Mouse (Mus musculus) retina, embryonic 14.5 days (tissue): Measurements from ENCODE around the gene Osbpl9.
A peak's percentile ranks its signal among the peaks of the same experiment; 100 is the strongest.

Experiments used
- DNase-seq: peaks from one replicate; pipeline ENCODE4 v3.0.0-alpha.2; 2015; ENCODE audit warnings: low spot score

Gene Osbpl9

DNA sequence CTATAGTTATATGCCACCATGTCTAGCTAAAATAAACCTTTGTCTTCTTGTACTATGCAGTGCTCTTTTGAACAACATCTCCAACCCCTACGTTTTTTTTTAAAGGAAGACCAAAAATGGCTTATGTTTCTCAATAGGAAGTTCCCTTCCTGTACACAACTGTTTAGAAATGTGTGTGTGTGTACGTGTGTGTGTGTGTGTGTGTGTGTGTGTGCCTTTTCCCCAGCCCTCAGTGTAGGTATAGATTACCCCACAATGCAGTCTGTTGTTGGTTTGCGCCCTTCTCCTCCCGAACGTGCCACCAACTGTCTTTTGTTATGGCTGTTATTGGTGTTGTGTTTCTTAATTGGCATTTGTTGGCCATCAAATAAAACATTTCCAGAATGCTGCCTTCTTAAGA lies 5.5 kb upstream of the Osbpl9 start:
- DNase-seq: no peak

DNA sequence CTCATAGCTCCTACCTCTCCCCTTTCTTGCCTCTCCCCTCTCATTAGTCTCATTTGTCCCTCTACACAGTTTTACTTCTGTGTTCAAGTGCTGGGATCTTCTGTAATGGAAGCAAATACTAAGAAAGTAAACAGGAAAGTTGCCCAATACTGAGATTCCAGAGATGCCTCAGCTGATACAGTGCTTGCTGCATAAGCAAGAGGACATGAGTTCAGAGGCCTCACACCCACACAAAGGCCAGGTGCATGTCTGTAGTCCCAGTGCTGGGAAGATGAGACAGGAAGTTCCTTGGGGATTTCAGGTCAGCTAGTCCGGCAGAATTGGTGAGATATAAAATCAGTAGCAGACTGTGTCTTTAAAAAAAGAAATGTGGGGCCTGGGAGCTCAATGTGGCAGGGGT lies 2.3 kb upstream of the Osbpl9 start:
- DNase-seq: no peak

DNA sequence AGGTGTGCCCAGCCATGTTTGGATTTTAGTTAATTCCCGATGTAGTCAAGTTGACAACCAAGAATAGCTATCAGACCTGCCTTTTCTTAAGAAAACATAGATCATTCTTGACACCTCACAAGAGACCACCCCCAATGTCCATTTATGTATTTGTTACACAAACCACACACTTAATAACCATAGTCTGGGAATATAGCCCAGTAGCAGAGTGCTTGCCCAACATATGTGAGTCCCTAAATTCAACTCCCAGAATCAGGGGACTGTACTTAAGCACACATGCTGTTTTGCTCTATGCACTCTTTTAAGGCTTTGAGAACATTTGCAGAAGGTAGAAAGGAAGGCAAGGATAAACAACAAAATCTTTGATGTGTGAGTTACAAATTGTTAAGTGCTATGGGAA lies 1.9 kb upstream of the Osbpl9 start:
- DNase-seq: no peak

DNA sequence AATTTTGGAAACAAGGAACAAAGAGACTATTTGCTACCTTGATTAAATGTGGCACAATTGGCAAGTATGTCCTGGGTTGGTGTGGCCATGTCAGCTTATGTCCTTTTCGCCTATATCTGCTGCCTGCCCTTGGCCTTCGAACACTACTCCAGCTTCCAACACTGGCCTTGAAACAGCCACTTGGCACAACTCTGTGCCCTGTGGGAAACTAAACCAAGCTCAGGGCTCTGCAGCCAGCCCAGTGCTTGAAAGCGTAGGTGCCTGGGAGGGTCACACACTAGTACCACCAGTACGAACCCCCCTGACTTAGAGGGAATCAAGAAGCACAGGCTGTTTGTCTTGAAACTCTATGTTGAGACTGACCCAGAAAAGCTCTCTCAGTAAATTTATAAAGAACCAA lies 3.0 kb downstream of the Osbpl9 start:
- no peak for DNase-seq

DNA sequence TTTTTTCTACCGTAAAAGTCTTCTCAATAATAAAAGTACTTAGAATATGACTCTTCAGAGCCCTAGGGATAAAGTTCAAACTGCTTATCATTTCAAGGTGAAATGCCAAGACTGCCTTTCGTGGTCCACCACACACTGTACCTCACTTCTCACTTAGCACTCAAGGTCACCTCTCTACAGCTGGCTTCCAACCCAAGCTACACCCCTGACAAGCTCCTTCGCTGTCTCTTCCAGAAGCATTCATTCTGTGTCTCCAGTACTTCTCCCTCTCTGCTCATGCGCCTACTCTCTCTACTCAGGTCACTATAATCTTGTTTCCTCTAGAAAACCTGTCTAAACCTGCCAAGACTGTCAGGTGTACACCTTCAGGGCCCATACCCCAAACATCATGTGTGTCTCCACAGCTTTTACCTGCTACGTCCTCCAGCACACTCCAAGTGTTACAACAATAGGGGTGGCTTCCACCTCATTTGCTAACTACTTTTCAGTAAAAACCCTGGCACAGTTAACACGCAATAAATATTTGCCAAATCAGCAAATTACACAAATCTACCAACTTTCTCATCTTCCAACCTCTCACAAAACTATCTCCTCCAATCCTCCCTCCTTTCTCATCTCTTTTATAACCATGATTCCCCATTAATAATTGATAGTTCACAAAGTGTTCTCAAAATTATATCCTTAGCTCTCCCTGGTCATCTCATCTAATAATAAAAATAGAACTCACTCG lies 6.0 kb downstream of the Osbpl9 start:
- DNase-seq: no peak

DNA sequence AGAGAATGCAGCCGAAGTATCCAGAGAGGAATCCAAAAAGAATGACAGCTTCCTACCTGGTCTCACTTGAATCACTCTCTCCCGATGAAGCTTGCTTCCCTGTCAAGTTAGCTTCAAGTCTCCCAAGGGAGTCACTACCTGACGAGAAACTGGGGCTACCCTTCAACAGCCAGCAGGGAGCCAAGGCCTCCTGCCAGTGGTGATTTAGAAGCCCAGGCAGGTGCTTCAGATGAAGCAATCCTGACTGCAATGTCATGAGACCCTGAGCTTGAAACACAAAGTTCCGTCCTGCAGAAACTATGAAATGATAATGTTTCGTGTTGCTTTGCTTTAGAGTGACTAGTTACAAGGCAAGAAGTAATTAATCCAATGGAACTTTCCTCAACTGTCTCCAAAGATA lies 8.2 kb downstream of the Osbpl9 start:
- no peak for DNase-seq

DNA sequence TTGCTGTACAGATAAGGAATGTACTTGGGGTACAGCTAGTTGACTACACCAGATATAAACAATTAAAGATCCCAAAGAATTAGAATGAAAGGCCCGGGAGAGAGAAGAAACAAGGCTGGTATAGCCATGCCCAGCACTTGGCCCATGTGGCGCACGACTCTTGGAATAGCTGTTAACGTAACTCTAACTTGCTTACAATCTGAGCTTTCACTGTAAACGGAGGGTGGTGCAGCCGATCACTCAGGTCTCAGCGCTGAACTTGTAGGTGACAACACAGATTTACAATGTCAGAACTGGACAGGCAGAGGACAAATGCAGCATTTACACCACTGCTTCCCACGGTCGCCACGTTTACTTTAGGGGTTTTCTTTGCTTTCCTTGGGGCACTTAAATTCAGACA lies 10.5 kb downstream of the Osbpl9 start:
- DNase-seq: no peak

DNA sequence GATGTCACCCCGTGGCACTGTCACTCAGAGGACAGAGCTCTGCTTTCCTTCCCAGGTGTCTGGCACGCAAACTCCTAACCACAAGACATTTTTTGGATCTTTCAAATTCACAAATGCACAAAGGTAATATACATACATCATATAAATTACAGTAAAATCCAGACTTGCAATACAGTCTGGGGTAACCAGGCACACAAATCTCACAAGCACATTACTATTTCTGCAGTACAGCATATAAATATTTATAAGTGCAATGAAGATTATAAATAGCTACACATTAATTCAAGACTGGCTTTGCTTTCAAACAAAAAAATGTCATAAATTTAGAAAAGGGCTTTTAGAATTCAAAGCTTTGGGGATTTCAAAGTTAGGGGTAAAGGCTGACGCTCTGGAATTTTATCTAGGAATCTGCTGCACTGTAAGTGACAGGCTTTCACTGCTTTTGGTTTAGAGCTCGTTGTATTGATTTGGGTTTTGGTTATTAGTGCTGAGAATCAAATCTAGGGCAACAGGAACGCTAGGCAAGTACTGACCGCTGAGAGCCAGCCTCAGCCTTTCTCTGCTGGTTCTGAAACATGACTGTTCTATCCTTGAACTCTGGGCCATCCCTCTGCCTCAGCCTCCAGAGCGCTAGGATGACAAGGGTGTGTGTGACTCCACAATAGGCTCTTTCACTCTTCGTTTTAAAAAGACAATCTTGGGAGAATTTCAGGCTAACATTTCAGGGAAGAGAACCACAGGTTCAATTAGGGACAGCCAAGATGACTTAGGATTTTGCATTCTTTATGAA lies 16.3 kb downstream of the Osbpl9 start:
- no peak for DNase-seq

DNA sequence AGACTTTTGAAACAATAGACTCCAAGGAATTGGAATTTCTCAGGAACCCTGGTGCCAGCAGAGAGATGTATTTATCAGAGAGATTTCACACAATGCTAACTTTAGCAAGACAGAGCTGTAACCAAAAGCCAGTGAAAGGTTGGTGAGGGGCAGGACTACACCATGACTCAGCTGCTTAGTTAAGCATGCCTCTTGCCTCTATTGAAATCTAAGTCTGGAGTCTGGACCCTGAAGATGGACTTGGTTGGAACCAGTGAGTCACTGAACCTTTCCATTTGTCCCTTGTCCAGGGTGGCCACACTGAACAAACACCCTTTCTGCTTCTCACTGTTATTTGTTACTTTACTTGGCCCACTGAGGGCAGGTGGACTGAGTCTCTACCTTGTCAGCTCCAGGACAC lies 26.4 kb downstream of the Osbpl9 start:
- DNase-seq: no peak

DNA sequence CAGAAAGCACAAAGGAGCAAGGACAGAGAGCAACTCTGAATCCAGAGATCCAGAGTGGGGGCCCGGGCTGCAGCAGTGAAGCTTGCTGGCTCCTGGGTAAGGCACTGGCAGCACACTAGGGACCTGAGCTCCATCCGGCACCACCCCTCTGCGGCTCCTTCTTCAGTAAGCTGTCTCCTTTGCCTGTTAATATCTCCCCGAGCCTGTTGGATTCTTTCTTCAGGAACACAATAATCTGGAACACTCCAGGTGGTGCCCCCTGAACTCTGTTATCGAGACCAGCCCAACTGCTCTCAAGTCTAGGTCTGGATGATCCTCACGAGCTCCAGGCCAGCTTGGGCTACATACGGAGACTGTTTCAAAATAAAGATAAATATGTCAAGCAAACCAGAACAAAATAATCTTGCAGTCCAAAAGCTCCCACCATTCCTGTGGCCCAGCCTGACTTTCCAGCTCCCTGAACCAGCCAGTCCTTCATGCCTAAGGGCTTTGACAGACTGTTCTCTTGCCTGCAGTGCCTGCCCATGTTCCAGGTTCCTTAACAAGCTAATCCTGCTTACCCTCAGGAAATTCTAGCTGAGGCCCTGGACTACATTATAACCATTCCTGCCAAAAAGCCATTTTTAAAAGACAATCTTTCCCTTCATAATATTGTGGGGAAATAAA lies 28.2 kb downstream of the Osbpl9 start:
- no peak for DNase-seq

DNA sequence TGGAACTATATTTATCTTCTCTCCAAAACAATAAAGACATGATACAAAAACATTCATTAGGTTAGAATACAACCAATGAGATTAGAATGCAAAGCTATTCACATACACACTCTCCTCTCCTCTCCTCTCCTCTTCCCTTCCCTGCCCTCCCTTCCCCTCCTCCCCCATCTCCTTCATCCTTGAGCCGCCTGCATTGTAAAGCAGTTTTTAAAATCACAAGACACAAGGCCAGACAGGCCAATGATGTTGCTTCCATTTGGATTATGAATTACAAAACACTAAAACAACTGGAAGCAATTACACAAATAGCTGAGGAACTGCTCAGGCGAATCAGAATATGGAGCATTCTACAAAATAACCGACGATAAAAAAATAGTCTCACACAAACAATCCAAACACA lies 28.7 kb downstream of the Osbpl9 start:
- DNase-seq: no peak

DNA sequence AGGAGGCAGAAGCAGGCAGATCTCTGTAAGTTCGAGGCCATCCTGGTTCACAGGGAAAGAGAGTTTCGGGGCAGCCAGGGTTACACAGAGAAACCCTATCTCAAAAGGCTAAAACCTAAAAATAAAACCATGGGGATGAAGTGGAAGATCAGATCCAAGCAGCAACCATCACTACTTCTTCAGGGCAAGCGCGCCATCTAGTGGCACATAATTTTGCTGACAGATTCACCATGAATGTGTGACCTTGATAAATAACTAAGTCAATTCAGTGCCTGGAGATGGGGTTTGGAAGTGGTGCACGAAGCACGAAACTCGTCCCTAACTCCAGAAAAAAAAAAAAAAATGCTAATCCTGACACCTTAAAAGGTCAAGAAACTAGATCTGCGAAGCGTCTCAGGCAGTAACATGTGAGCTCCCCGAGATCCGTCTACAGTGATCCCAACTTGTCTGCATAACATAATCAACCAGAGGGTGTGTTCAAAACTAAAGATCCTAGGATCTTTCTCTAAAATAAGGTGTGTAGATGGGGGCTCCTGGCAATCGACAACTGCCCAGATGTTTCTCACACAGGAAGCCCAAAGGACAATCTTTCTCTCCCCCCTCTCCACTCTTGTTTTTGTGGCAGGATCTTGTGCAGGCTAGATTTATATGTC lies 36.4 kb downstream of the Osbpl9 start:
- peak; percentile 90 for DNase-seq

DNA sequence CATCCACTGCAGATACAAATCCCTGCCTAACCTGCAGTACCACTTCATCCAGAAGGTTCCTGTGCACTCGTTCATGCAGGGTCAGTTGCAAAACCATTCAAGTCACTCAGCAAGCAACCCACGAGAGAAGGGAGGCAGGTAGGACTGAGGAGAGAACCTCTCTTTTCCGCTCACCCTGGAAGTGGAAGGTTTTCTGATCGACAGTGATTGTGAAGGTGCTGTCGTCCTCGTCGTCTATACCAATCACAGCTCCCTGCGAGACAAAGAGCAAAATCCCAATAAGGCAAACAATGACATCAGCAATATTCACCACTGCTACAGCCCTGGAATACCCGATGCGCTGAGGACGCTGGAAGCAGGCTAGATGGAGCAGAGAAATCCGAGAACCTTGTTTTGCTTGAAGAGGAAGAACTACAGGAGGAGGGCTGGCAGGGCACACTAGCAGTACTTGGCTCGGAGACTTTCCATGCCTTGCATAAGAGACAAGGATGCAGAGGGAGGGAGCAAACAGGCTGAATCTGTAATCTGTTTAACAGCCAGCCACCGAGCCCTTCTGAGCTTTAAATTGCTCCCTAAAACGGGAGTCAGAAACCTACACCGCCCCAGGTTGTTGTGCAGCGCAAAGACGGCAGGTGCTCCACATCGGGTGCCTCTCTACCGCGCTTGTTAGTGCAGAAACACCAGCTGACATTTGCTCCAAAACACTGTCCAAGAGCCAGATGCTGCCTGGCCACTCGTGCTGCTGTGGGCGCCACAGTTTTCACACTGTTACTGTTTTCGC lies 45.4 kb downstream of the Osbpl9 start:
- DNase-seq: no peak

DNA sequence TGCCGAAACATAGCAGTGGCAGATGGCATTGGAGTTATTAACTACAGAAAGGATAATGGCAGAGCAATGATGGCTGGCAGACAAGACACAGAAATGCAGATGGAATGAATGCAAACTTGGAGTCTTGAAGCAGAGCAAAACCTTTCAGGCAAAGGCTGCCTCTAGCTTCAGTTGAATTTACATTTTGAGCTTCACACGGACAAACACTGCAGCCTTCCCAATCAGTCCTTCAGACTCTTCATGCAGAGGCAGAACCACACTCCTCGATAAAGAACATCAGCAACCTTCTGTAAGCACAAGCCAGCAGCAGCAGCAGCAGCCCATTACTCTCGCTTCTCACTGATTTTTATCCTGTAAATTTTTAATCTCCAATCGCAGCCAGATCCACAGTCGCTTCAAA lies 46.0 kb downstream of the Osbpl9 start:
- DNase-seq: no peak

DNA sequence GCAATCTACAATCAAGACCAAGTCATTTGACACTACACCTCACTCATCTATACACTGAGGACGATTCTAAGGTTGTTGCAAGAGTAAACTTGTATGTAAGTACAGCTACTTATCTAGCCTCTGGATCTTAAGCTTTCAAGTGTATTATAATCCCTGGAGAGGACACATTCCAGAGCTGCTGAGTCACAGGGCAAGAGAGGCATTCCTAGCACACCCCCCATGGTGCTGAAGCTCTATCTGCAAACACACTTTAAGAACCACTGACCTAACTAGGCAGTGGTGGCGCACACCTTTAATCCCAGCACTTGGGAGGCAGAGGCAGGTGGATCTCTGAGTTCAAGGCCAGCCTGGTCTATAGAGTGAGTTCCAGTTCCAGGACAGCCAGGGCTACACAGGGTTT lies 51.9 kb downstream of the Osbpl9 start:
- DNase-seq: no peak

DNA sequence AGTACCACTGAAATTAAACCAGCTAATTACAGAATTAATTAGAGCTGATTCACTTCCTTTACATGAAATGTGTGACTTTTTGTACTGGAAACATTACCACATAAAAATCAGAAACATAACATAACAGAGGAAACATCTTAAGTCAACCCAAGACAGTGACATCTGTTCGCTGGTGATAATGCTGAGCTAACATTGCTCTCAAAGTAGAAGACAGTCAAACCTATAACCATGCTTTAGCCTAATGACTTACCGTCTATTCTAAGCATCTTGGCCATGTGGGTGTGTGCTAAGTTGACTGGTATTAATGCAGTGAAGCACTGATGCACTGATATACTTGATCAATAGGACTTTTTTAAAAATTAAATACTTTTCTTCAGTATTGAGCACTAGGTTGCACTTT lies 52.7 kb downstream of the Osbpl9 start:
- DNase-seq: no peak

DNA sequence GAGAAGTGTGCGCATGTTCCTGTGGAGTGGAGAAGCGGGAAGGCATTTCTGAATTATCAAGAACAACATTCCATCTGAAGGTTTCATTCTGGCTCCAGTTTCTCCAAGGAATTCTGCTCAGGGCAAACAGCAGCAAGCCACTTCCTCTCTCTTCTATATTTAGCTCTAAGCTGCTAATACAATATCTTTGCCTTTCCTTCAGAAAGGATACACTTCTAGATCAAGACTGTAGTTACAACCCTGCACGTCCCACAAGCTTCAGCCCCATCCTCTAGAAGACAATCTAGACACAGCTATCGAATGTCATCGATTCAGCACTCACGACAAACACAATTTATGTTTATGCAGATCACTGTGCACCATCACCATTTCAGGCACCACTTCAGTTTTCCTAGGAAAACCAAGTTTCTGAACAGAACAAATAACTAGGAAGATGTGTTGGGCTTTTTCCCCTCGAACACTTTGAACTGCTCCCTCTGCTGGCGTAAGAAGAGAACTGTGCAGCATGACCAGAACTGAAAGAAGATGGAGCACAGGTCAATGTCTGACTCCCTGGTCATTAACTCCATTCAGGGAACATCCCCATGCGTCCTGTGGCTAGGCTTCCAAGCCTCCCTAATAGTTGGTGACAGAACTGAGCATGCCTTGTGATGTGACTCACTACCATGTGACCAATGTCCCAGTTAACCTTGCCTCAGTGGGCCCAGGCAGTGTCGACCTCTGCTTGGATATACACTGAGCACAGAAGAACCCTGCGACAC lies 54.6 kb downstream of the Osbpl9 start:
- DNase-seq: peak; percentile 76

DNA sequence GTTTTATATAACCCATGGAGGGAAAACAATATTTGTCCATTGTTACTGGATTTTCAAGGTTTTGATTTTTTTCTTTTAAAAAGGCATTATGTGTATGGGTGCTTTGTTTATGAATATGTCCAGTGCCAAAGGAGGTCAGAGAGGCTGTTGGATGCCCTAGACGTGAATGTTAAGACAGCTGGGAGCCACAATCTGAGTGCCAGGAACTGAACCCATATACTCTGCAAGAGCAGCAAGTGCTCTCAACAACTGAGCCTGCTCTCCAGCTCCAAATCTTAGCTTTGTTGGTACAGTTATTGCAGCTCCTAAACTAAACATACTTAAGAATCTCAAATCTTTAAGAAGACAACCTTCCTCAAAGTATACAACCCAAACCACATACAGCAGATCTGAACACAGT lies 59.0 kb downstream of the Osbpl9 start:
- DNase-seq: no peak

DNA sequence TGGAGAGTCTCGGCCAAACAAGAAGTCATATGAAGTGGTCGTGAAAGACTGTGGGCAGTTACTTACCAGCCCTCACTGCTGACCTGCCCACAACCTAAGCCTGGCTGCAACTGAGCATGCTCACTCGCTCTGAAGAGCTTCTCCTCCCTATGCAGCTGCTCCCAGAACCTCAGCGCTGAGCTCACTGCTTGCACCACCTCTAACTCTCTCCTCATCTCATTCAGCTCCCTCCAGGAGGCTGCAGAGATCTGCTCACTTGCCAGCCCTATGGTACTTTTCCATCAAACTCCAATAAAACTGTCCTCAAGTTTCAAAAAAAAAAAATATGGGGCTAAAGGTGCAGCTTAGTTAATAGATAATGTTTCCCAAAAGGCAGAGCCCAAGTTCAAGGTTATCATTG lies 63.5 kb downstream of the Osbpl9 start:
- DNase-seq: no peak

DNA sequence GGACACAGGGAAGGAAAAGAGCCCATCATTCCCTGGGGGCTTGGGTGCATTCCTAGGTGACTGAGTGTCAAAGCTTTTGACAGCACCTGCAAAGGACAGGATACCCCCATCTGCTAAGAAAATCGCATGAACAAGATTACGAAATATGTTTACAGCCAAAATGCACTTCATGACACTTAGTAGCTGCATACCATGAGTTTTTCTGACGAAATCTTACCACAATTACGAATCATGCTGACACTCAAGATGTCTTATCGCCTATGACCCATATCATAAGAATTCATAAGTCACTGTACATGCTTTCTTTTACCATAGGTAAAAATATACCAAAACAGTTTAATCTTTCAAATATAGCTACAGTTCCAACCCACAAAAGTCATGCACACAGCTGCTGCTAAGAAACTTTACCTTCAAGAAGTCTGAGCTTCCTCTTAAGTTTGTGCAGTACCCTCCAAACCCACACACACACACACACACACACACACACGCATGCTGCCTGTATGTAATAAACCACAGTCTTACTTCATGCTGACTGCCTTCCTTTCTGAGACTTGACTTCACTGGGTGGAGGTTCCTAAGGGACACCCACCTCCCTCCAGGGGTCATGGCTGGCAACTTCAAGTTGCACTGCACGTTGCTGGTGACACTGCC lies 65.5 kb downstream of the Osbpl9 start:
- DNase-seq: no peak

DNA sequence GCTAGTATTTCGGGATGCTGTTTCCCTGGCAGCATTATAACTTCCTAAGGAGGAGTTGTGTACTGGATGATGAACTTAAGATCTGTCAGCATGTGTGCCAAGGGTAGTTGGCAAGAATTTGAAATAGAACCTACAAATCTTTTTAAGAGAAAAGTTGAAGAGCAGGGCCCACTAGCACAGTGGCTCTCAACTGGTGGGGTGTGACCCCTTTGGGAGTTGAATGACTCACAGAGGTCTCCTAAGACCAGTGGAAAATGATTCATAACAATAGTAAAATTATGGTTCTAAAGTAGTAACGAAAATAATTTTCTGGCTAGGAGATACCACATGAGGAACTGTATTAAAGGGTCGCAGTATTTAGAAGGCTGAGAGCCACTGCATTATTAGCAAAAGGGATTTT lies 67.1 kb downstream of the Osbpl9 start:
- DNase-seq: no peak
